Mouse (Mus musculus): ENCODE measurements around the gene Ube2g2. TPM values are rescaled to one million over a fixed set of nuclear protein-coding genes. Genes with fewer than 3 reads are reported as not detected.

Ube2g2 gene
- polyA plus RNA-seq, 1 experiment from 2014 or later = 51.4 TPM

DNA sequence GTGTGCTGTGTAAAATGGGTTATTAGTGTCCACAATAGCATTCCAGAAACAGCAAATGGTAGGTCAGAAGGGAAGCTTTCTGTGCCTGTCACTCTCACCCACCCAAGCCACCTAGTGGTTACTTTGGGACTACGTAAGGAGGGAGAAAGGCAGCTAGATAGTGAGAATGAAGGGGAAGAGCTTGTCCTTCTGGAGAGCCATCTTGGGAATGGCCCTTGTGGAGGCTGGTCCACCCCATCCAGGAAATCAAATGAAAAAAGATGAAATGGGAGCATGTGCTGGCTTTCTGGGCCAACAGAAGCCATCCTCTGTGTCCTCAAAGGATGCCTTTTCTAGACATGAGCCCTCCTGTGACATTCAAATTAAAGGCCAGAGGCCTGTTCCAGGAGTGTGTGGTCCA, 16.7 kb upstream of the Ube2g2 start:
- H3K9me3 ChIP-seq (replicated peaks; ENCODE audit: low read length) = no peaks in the 10 kb centered on the region
- 17% methylated on average over 1 of the region's 1 CpGs for WGBS
- ATAC-seq (replicated peaks; ENCODE audit: low FRiP score, low read depth) (no peak; the same call in 1 of the 2 replicates), DNase-seq (ENCODE audit: low spot score) (peak; percentile 87)
- H3K4me3 ChIP-seq (replicated peaks; ENCODE audit: low read depth, low read length) = peak overlapping the region; percentile 70
- peaks cover 10% of the 10 kb centered on the region; the same call in 1 of the 2 replicates for H3K4me1 ChIP-seq (replicated peaks; ENCODE audit: insufficient read depth, low read length)
- peak overlapping the region; percentile 99 for H3K27ac ChIP-seq
- peaks cover 6% of the 10 kb centered on the region; the same call in 1 of the 2 replicates for H3K36me3 ChIP-seq (ENCODE audit: insufficient read depth, low read length)
- peak overlapping the region; percentile 92 for H3K9ac ChIP-seq (ENCODE audit: low read depth, low read length)
- H3K27me3 ChIP-seq (ENCODE audit: insufficient read depth, low read length) = no peaks in the 10 kb centered on the region
- H3K4me2 ChIP-seq (ENCODE audit: low read length) = peak overlapping the region; percentile 93
- peak; percentile 80 for TF ChIP-seq CTCF (IDR thresholded peaks at IDR 0.05; ENCODE audit: low read depth)

DNA sequence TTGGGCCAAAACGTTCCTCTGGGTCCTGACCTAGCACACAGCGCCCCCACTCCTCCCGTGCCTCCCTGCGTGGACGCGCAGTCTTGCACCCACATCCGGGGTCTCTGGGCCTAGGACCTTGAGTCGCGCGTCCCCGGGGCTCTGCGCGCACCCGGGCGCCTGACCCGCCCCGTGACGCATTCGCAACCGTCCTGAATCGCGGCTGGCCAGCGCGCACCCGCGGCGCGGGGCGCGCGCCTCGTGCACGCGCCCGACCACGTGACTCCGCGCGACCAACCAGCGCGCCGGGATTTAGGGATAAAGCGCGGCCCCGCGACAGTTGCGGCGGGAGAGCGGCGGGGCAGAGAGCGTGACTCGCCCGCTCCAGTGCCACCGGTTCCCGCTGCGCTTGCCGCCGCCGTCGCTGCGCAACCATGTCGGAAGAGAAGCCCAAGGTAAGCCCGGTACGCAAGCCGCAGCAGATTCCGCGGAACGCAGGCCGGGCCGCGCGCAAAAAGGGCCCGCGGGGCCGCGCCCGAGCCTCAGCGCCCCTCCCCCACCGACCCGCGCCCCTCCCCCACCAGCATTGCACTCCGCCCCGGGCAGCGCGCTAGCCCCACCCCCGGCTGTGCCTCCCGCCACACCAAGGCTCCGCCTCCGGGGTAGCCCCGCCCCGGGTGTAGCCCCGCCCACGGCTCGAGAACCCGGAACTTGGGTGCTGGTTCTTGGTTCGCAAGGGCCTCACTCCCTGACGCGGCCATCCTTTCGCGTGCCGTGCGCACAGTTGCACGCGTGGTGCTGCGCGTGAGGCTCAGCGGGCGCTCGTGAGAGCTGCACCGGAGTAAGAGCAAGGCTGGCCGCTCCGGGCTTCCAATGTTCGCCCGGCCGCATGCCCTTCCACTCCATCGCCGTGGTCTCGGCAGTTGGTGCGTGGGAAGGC, 15.9 kb upstream of the Ube2g2 start, which contains the start of the genes Sumo3 and Gm49325:
Gene Sumo3 (plus strand): TSS at position 190 of the 919 bp plus-strand sequence.
Gene Gm49325 (plus strand): TSS at position 290 of the 919 bp plus-strand sequence.
- Histone ChIP-seq H3K9ac (ENCODE audit: low read depth, low read length) (peak within 1 kb of the TSS; percentile 92), H3K9me3 (replicated peaks; ENCODE audit: low read length) (no peaks in the 10 kb centered on the region), H3K4me2 (ENCODE audit: low read length) (peak within 1 kb of the TSS; percentile 93), H3K4me1 (replicated peaks; ENCODE audit: insufficient read depth, low read length) (peaks cover 10% of the 10 kb centered on the region; the same call in 1 of the 2 replicates), H3K27me3 (ENCODE audit: insufficient read depth, low read length) (no peaks in the 10 kb centered on the region), H3K27ac (peak within 1 kb of the TSS; percentile 99), H3K4me3 (replicated peaks; ENCODE audit: low read depth, low read length) (peak within 1 kb of the TSS; percentile 70), H3K36me3 (ENCODE audit: insufficient read depth, low read length) (peaks cover 14% of the 10 kb centered on the region; the same call in 1 of the 2 replicates)
- under 1% methylated on average over 85 of the region's 119 CpGs for WGBS
- ATAC-seq (replicated peaks; ENCODE audit: low FRiP score, low read depth) (peak; percentile 93), DNase-seq (ENCODE audit: low spot score) (peak; percentile 94)
- TF ChIP-seq CTCF (IDR thresholded peaks at IDR 0.05; ENCODE audit: low read depth) = no peak

DNA sequence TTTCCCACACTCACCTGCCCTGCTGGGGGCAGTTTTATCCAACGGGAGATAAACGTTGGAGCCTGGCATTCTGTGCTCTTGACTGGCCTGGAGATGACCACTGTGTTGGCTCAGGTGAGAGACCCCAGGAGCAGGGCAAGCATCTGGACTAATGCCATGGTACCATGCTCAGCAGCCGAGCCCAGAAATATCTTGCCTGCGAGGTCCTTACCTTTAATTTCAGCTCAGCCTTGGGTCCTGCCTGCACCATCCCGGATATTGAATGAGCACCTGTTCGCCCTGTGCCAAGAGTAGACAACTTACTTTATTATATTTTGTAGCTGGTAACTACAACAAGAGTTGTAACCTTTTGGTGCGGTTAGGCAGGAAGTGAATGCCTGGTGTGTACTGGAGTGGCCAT, 15.2 kb upstream of the Ube2g2 start:
- no peaks in the 10 kb centered on the region for H3K27me3 ChIP-seq (ENCODE audit: insufficient read depth, low read length)
- DNase-seq (ENCODE audit: low spot score) = no peak
- peak overlapping the region; percentile 70 for H3K4me3 ChIP-seq (replicated peaks; ENCODE audit: low read depth, low read length)
- 26% methylated on average over 7 of the region's 7 CpGs for WGBS
- H3K9me3 ChIP-seq (replicated peaks; ENCODE audit: low read length) = no peaks in the 10 kb centered on the region
- ATAC-seq (replicated peaks; ENCODE audit: low FRiP score, low read depth) = peak; percentile 5; the same call in 1 of the 2 replicates
- H3K4me1 ChIP-seq (replicated peaks; ENCODE audit: insufficient read depth, low read length) = peaks cover 10% of the 10 kb centered on the region; the same call in 1 of the 2 replicates
- H3K4me2 ChIP-seq (ENCODE audit: low read length) = peak overlapping the region; percentile 93
- peak overlapping the region; percentile 99 for H3K27ac ChIP-seq
- H3K36me3 ChIP-seq (ENCODE audit: insufficient read depth, low read length) = peaks cover 18% of the 10 kb centered on the region; the same call in 1 of the 2 replicates
- H3K9ac ChIP-seq (ENCODE audit: low read depth, low read length) = peak overlapping the region; percentile 92
- no peak for TF ChIP-seq CTCF (IDR thresholded peaks at IDR 0.05; ENCODE audit: low read depth)

DNA sequence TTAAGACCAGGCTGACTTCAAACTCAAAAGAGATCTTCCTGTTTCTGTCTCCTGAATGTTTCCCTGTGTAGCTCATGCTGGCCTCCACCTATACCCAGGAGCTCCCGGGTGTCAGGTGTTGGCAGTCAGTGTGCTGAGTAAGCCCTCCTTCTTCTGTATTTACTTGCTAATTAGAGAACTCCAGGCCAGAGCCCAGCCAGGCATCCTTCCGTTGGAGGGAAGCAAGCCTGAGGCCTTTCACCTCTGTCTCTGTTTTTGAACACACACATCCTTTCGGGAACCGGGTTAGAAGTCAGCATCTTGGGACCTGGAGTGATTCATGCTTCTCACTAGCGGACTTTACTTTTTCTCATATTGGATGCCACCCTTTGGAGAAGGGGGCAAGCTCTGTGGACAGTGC, 14.6 kb upstream of the Ube2g2 start:
- peak overlapping the region; percentile 70 for H3K4me3 ChIP-seq (replicated peaks; ENCODE audit: low read depth, low read length)
- H3K36me3 ChIP-seq (ENCODE audit: insufficient read depth, low read length) = peaks cover 18% of the 10 kb centered on the region; the same call in 1 of the 2 replicates
- no peaks in the 10 kb centered on the region for H3K27me3 ChIP-seq (ENCODE audit: insufficient read depth, low read length)
- no peak for TF ChIP-seq CTCF (IDR thresholded peaks at IDR 0.05; ENCODE audit: low read depth)
- 48% methylated on average over 5 of the region's 5 CpGs for WGBS
- peak overlapping the region; percentile 6; the same call in 1 of the 2 replicates for H3K27ac ChIP-seq
- DNase-seq (ENCODE audit: low spot score) (no peak), ATAC-seq (replicated peaks; ENCODE audit: low FRiP score, low read depth) (no peak)
- peaks cover 10% of the 10 kb centered on the region; the same call in 1 of the 2 replicates for H3K4me1 ChIP-seq (replicated peaks; ENCODE audit: insufficient read depth, low read length)
- H3K4me2 ChIP-seq (ENCODE audit: low read length) = peak overlapping the region; percentile 93
- H3K9me3 ChIP-seq (replicated peaks; ENCODE audit: low read length) = no peaks in the 10 kb centered on the region
- H3K9ac ChIP-seq (ENCODE audit: low read depth, low read length) = no peak overlapping the region

DNA sequence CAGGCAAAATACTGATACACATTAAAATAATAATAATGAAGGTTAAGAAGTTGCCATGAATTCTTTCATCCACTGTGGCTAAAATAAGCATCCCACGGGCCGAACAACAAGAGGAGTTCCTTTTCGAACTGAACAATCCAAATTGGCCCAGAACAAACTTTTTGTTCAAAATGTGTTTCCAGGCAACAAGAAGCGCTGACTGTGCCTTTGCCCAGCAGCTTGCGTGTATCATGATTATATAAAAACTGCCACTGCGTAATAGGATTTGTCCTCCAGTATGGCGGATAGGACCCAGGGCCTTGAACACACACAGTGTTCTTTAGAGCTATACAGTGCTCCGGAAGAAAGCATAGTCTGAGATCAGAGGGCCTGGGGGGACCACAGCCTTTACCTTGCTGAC, 13.5 kb upstream of the Ube2g2 start:
- no peak overlapping the region for H3K9ac ChIP-seq (ENCODE audit: low read depth, low read length)
- DNase-seq (ENCODE audit: low spot score) (no peak), ATAC-seq (replicated peaks; ENCODE audit: low FRiP score, low read depth) (no peak)
- H3K4me3 ChIP-seq (replicated peaks; ENCODE audit: low read depth, low read length) = no peak overlapping the region
- H3K27me3 ChIP-seq (ENCODE audit: insufficient read depth, low read length) = no peaks in the 10 kb centered on the region
- TF ChIP-seq CTCF (IDR thresholded peaks at IDR 0.05; ENCODE audit: low read depth) = no peak
- H3K36me3 ChIP-seq (ENCODE audit: insufficient read depth, low read length) = peaks cover 21% of the 10 kb centered on the region; the same call in 1 of the 2 replicates
- H3K9me3 ChIP-seq (replicated peaks; ENCODE audit: low read length) = no peaks in the 10 kb centered on the region
- peaks cover 10% of the 10 kb centered on the region; the same call in 1 of the 2 replicates for H3K4me1 ChIP-seq (replicated peaks; ENCODE audit: insufficient read depth, low read length)
- 92% methylated on average over 8 of the region's 8 CpGs for WGBS
- H3K4me2 ChIP-seq (ENCODE audit: low read length) = no peak overlapping the region; the same call in 1 of the 2 replicates
- no peak overlapping the region for H3K27ac ChIP-seq
